Mouse (Mus musculus): Measurements from ENCODE around the gene Dnajb14. TPM values are rescaled to one million over a fixed set of nuclear protein-coding genes. Genes with fewer than 3 reads are reported as not detected.

The Dnajb14 gene
- polyA plus RNA-seq, 1 experiment from 2014 or later: 15.8 TPM

- Histone ChIP-seq H3K4me3 (peak overlapping the region; percentile 89), H3K4me2 (peak overlapping the region; percentile 54), H3K27me3 (replicated peaks) (no peaks in the 10 kb centered on the region), H3K27ac (peak overlapping the region; percentile 97), H3K36me3 (replicated peaks) (0 out of 2 replicates have a peak, but pooled peaks cover 3% of the 10 kb centered on the region), H3K9me3 (no peaks in the 10 kb centered on the region), H3K9ac (peak overlapping the region; percentile 92), H3K4me1 (peaks cover 25% of the 10 kb centered on the region)
- WGBS: under 1% methylated on average over 62 of the region's 74 CpGs
- peak; percentile 50 for ATAC-seq (replicated peaks)
Measured at GRCm38 (mm10) chr3:137864988-137865982, 2.2 kb upstream of the Dnajb14 start.

- H3K27ac ChIP-seq: peak overlapping the region; percentile 96
- H3K4me3 ChIP-seq: peak overlapping the region; percentile 72
- 3% methylated on average over 2 of the region's 2 CpGs for WGBS
- peak overlapping the region; percentile 74 for H3K4me2 ChIP-seq
- 0 out of 2 replicates have a peak, but pooled peaks cover 3% of the 10 kb centered on the region for H3K36me3 ChIP-seq (replicated peaks)
- no peak for ATAC-seq (replicated peaks)
- peak overlapping the region; percentile 97 for H3K9ac ChIP-seq
- peaks cover 25% of the 10 kb centered on the region for H3K4me1 ChIP-seq
- no peaks in the 10 kb centered on the region for H3K27me3 ChIP-seq (replicated peaks)
- no peaks in the 10 kb centered on the region for H3K9me3 ChIP-seq
Measured at GRCm38 (mm10) chr3:137867133-137867436, 390 bp upstream of the Dnajb14 start.

- Histone ChIP-seq H3K27ac (peak overlapping the region; percentile 96), H3K27me3 (replicated peaks) (no peaks in the 10 kb centered on the region), H3K9me3 (no peaks in the 10 kb centered on the region), H3K4me3 (peak overlapping the region; percentile 72), H3K9ac (peak overlapping the region; percentile 97), H3K4me1 (peaks cover 24% of the 10 kb centered on the region), H3K4me2 (peak overlapping the region; percentile 74), H3K36me3 (replicated peaks) (0 out of 2 replicates have a peak, but pooled peaks cover 3% of the 10 kb centered on the region)
- WGBS: 2% methylated on average over 26 of the region's 26 CpGs
- ATAC-seq (replicated peaks): no peak
Measured at GRCm38 (mm10) chr3:137868094-137868913, 829 bp downstream of the Dnajb14 start.

GRCm38 (mm10) chr3:137869395-137869794, 1.9 kb downstream of the Dnajb14 start:
- H3K4me2 ChIP-seq: no peak overlapping the region
- H3K36me3 ChIP-seq (replicated peaks): 0 out of 2 replicates have a peak, but pooled peaks cover 3% of the 10 kb centered on the region
- no peak overlapping the region for H3K9ac ChIP-seq
- no peak overlapping the region for H3K4me3 ChIP-seq
- H3K27me3 ChIP-seq (replicated peaks): no peaks in the 10 kb centered on the region
- no peak overlapping the region for H3K27ac ChIP-seq
- no peaks in the 10 kb centered on the region for H3K9me3 ChIP-seq
- peaks cover 21% of the 10 kb centered on the region for H3K4me1 ChIP-seq
- no peak for ATAC-seq (replicated peaks)
- 90% methylated on average over 9 of the region's 9 CpGs for WGBS

- Histone ChIP-seq H3K4me2 (no peak overlapping the region), H3K9ac (no peak overlapping the region), H3K27me3 (replicated peaks) (no peaks in the 10 kb centered on the region), H3K4me3 (no peak overlapping the region), H3K9me3 (no peaks in the 10 kb centered on the region), H3K36me3 (replicated peaks) (no peaks in the 10 kb centered on the region), H3K4me1 (no peaks in the 10 kb centered on the region), H3K27ac (no peak overlapping the region)
- ATAC-seq (replicated peaks): no peak
- 85% methylated on average over 3 of the region's 3 CpGs for WGBS
Measured at GRCm38 (mm10) chr3:137879313-137879712, 11.8 kb downstream of the Dnajb14 start.

- no peaks in the 10 kb centered on the region for H3K36me3 ChIP-seq (replicated peaks)
- no peak overlapping the region for H3K4me3 ChIP-seq
- 75% methylated on average over 4 of the region's 4 CpGs for WGBS
- no peak overlapping the region for H3K9ac ChIP-seq
- H3K4me1 ChIP-seq: no peaks in the 10 kb centered on the region
- no peak overlapping the region for H3K4me2 ChIP-seq
- H3K9me3 ChIP-seq: no peaks in the 10 kb centered on the region
- no peak for ATAC-seq (replicated peaks)
- no peak overlapping the region for H3K27ac ChIP-seq
- H3K27me3 ChIP-seq (replicated peaks): no peaks in the 10 kb centered on the region
Measured at GRCm38 (mm10) chr3:137880109-137880748, 12.8 kb downstream of the Dnajb14 start.

- 96% methylated on average over 5 of the region's 5 CpGs for WGBS
- Histone ChIP-seq H3K4me3 (no peak overlapping the region), H3K9ac (no peak overlapping the region), H3K9me3 (no peaks in the 10 kb centered on the region), H3K36me3 (replicated peaks) (no peaks in the 10 kb centered on the region), H3K27me3 (replicated peaks) (no peaks in the 10 kb centered on the region), H3K4me2 (no peak overlapping the region), H3K27ac (no peak overlapping the region), H3K4me1 (no peaks in the 10 kb centered on the region)
- no peak for ATAC-seq (replicated peaks)
Measured at GRCm38 (mm10) chr3:137881093-137881492, 13.6 kb downstream of the Dnajb14 start.

GRCm38 (mm10) chr3:137887961-137888360, 20.5 kb downstream of the Dnajb14 start:
- no peaks in the 10 kb centered on the region for H3K27me3 ChIP-seq (replicated peaks)
- H3K4me2 ChIP-seq: no peak overlapping the region
- H3K27ac ChIP-seq: no peak overlapping the region
- no peak overlapping the region for H3K4me3 ChIP-seq
- no peak for ATAC-seq (replicated peaks)
- 59% methylated on average over 7 of the region's 7 CpGs for WGBS
- H3K36me3 ChIP-seq (replicated peaks): no peaks in the 10 kb centered on the region; the same call in 1 of the 2 replicates
- no peaks in the 10 kb centered on the region for H3K9me3 ChIP-seq
- H3K9ac ChIP-seq: no peak overlapping the region
- no peaks in the 10 kb centered on the region for H3K4me1 ChIP-seq

GRCm38 (mm10) chr3:137891089-137891488, 23.6 kb downstream of the Dnajb14 start:
- no peak overlapping the region for H3K4me3 ChIP-seq
- ATAC-seq (replicated peaks): no peak

GRCm38 (mm10) chr3:137892118-137892517, 24.6 kb downstream of the Dnajb14 start:
- WGBS: 91% methylated on average over 4 of the region's 4 CpGs
- H3K36me3 ChIP-seq (replicated peaks): peaks cover 5% of the 10 kb centered on the region; the same call in 1 of the 2 replicates
- H3K9me3 ChIP-seq: no peaks in the 10 kb centered on the region
- H3K4me2 ChIP-seq: no peak overlapping the region
- no peaks in the 10 kb centered on the region for H3K4me1 ChIP-seq
- H3K27ac ChIP-seq: no peak overlapping the region
- no peak overlapping the region for H3K9ac ChIP-seq
- H3K4me3 ChIP-seq: no peak overlapping the region
- H3K27me3 ChIP-seq (replicated peaks): no peaks in the 10 kb centered on the region
- ATAC-seq (replicated peaks): no peak

More at GRCm38 (mm10) chr3:137891089-137891488, 23.6 kb downstream of the Dnajb14 start:
- no peak overlapping the region for H3K27ac ChIP-seq
- H3K36me3 ChIP-seq (replicated peaks): peaks cover 5% of the 10 kb centered on the region; the same call in 1 of the 2 replicates
- no peaks in the 10 kb centered on the region for H3K9me3 ChIP-seq
- H3K9ac ChIP-seq: no peak overlapping the region
- H3K4me1 ChIP-seq: no peaks in the 10 kb centered on the region
- WGBS: 80% methylated on average over 3 of the region's 3 CpGs
- no peaks in the 10 kb centered on the region for H3K27me3 ChIP-seq (replicated peaks)
- no peak overlapping the region for H3K4me2 ChIP-seq

- Histone ChIP-seq H3K27me3 (replicated peaks) (no peaks in the 10 kb centered on the region), H3K4me3 (no peak overlapping the region), H3K27ac (no peak overlapping the region), H3K9me3 (no peaks in the 10 kb centered on the region), H3K9ac (no peak overlapping the region), H3K4me1 (no peaks in the 10 kb centered on the region), H3K36me3 (replicated peaks) (peaks cover 5% of the 10 kb centered on the region; the same call in 1 of the 2 replicates), H3K4me2 (no peak overlapping the region)
- no peak for ATAC-seq (replicated peaks)
- 79% methylated on average over 4 of the region's 4 CpGs for WGBS
Measured at GRCm38 (mm10) chr3:137893789-137894188, 26.3 kb downstream of the Dnajb14 start.

GRCm38 (mm10) chr3:137895196-137895595, 27.7 kb downstream of the Dnajb14 start:
- peaks cover 5% of the 10 kb centered on the region; the same call in 1 of the 2 replicates for H3K36me3 ChIP-seq (replicated peaks)
- H3K4me2 ChIP-seq: no peak overlapping the region
- no peak overlapping the region for H3K4me3 ChIP-seq
- no peak overlapping the region for H3K9ac ChIP-seq
- ATAC-seq (replicated peaks): no peak
- H3K4me1 ChIP-seq: no peaks in the 10 kb centered on the region
- WGBS: 95% methylated on average over 3 of the region's 3 CpGs
- H3K9me3 ChIP-seq: no peaks in the 10 kb centered on the region
- H3K27ac ChIP-seq: no peak overlapping the region
- no peaks in the 10 kb centered on the region for H3K27me3 ChIP-seq (replicated peaks)

All from midbrain, embryonic 15.5 days (tissue).